Mouse (Mus musculus) limb, embryonic 11.5 days (tissue): ENCODE data around the gene Srcin1. TPM values are rescaled to one million over a fixed set of nuclear protein-coding genes. Genes with fewer than 3 reads are reported as not detected.
A peak's percentile ranks its signal among the peaks of the same experiment; 100 is the strongest.

Experiments used
- ATAC-seq: fragments of 200-750 bp; cut with Nextera tagmentation; 2 replicates; pipeline ENCODE4 v1.8.0; 2017; ENCODE audit warnings: low read depth; ENCODE audit not compliant: insufficient number of reproducible peaks, low FRiP score, low TSS enrichment
- DNase-seq: peaks from one replicate; pipeline ENCODE4 v3.0.0-alpha.2; 2015; ENCODE audit warnings: low spot score
- H3K27ac ChIP-seq: fragments of 300-500 bp; sonication (generic); replicated peaks from 2 replicates; pipeline ENCODE4 v1.5.1; 2014; ENCODE audit warnings: low read depth, mild to moderate bottlenecking, low read length
- H3K27me3 ChIP-seq: fragments of 300-500 bp; sonication (generic); 2 replicates; pipeline ENCODE4 v1.6.1; 2014; ENCODE audit warnings: mild to moderate bottlenecking, low read length, mixed read lengths; ENCODE audit not compliant: control insufficient read depth, insufficient read depth
- H3K36me3 ChIP-seq: fragments of 300-500 bp; sonication (generic); 2 replicates; pipeline ENCODE4 v1.6.1; 2014; ENCODE audit warnings: mild to moderate bottlenecking, low read length, moderate library complexity, mixed read lengths; ENCODE audit not compliant: control insufficient read depth, insufficient read depth
- H3K4me1 ChIP-seq: fragments of 300-500 bp; sonication (generic); 2 replicates; pipeline ENCODE4 v1.6.1; 2014; ENCODE audit warnings: low read length, mixed read lengths; ENCODE audit not compliant: control insufficient read depth, insufficient read depth
- H3K4me2 ChIP-seq: fragments of 300-500 bp; sonication (generic); 2 replicates; pipeline ENCODE4 v1.6.1; 2014; ENCODE audit warnings: low read depth, mild to moderate bottlenecking, moderate library complexity; ENCODE audit not compliant: severe bottlenecking
- H3K4me3 ChIP-seq: fragments of 300-500 bp; sonication (generic); 2 replicates; pipeline ENCODE4 v1.5.1; 2014; ENCODE audit warnings: low read depth, low read length
- H3K9ac ChIP-seq: fragments of 300-500 bp; sonication (generic); 2 replicates; pipeline ENCODE4 v1.6.1; 2014; ENCODE audit warnings: mild to moderate bottlenecking, low read length
- H3K9me3 ChIP-seq: fragments of 300-500 bp; sonication (generic); 2 replicates; pipeline ENCODE4 v1.6.1; 2016; ENCODE audit warnings: low read length; ENCODE audit not compliant: control insufficient read depth
- WGBS: fragments of 180-500 bp; shearing (Covaris S2); extraction: QIAGEN DNeasy Blood & Tissue Kit; methylation state at CpG from one replicate; pipeline ENCODE4 v1.1.7; 2014; 5-methylcytosine and 5-hydroxymethylcytosine counted together
- polyA plus RNA-seq: library from polyadenylated mRNA; unstranded; fragments of >200 nt; fragmentation: Nextera tagmentation; extraction: Ambion mirVana; gene quantifications from 2 replicates; pipeline ENCODE4 v1.2.1, GENCODE M21; 2014

Gene Srcin1
- polyA plus RNA-seq, 1 experiment from 2014 or later = 0.28 TPM

DNA sequence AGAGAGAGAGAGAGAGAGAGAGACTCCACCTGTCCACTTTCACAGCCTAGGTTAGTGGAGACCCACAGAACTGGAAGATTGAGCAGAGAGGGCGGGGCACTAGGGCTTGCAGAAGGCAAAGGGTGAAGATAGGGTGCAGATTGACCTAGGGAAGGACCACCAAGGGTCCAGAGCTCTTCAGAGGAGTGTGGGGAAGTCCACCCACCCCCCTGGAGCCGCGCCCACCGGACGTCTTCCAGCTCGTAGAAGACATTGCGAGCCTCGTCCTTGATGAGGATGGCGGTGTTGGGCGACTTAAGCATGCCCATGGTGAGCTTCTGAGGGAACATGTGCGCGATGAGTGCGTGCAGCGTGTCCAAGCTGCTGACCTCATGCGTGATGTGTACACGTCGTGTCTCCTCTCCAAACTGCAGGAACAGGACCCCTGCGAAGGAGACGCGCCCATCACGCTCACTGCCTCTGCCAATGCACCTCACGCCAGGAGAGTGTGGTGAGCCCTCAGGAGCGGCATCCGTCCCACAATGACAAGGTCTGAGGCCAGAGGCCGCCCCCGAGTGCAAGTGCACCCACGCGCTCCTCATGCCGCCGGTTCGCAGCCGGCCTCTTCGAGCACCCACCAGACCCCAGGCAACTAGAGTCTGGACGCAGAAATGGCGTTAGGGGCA lies 39.8 kb downstream of the Srcin1 start:
- H3K9me3 ChIP-seq = no peaks in the 10 kb centered on the region; the same call in 1 of the 2 replicates
- 10% methylated on average over 35 of the region's 35 CpGs for WGBS
- no peak overlapping the region for H3K27ac ChIP-seq
- H3K4me2 ChIP-seq = peak overlapping the region; percentile 88
- DNase-seq (no peak), ATAC-seq (no peak)
- H3K27me3 ChIP-seq = peaks cover 63% of the 10 kb centered on the region
- H3K36me3 ChIP-seq = no peaks in the 10 kb centered on the region
- peaks cover 20% of the 10 kb centered on the region for H3K4me1 ChIP-seq
- peak overlapping the region; percentile 34 for H3K4me3 ChIP-seq
- no peak overlapping the region for H3K9ac ChIP-seq

DNA sequence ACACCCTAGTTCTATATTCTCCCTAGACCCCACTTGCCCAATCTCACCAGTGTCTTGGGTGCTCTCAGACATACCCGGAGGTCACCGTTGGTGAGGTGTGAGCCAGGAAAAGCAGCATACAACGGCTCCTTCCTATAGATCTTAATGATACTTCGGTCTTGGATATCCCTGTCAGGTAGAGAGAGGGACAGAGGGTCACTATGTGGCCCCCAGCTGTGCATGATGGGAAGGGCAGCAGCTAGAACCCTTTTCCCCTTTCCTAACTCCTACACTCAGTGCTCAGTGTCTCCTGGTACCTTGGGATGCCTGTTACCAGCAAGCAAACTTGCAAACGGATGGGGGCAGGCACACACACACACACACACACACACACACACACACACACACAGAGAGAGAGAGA lies 40.3 kb downstream of the Srcin1 start:
- H3K9me3 ChIP-seq = no peaks in the 10 kb centered on the region; the same call in 1 of the 2 replicates
- H3K36me3 ChIP-seq = no peaks in the 10 kb centered on the region
- no peak overlapping the region for H3K9ac ChIP-seq
- DNase-seq (no peak), ATAC-seq (no peak)
- WGBS = 47% methylated on average over 5 of the region's 5 CpGs
- peaks cover 62% of the 10 kb centered on the region for H3K27me3 ChIP-seq
- H3K4me3 ChIP-seq = no peak overlapping the region
- no peak overlapping the region for H3K27ac ChIP-seq
- no peak overlapping the region for H3K4me2 ChIP-seq
- peaks cover 20% of the 10 kb centered on the region for H3K4me1 ChIP-seq

DNA sequence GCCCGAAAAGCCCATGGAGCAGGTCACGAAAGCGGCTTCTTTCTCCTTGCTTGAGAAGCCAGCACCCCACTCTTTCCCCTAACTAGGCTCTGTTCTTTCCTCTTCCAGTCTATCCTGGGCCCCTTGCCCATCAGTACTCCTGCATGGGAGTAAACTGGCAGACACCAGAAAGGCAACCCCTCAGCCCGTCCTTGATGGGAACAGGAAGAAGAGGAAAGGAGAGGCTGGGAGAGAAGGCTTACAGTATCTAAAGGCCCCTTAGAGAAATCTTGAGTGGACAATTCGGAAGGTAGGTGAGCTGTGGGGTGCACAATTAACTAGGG lies 40.7 kb downstream of the Srcin1 start:
- Histone ChIP-seq H3K4me1 (peaks cover 20% of the 10 kb centered on the region), H3K9ac (no peak overlapping the region), H3K4me2 (no peak overlapping the region), H3K36me3 (no peaks in the 10 kb centered on the region), H3K27ac (no peak overlapping the region), H3K27me3 (peaks cover 61% of the 10 kb centered on the region), H3K9me3 (no peaks in the 10 kb centered on the region; the same call in 1 of the 2 replicates), H3K4me3 (peak overlapping the region; percentile 20; the same call in 1 of the 2 replicates)
- ATAC-seq = no peak
- 27% methylated on average over 5 of the region's 5 CpGs for WGBS
- DNase-seq = no peak

DNA sequence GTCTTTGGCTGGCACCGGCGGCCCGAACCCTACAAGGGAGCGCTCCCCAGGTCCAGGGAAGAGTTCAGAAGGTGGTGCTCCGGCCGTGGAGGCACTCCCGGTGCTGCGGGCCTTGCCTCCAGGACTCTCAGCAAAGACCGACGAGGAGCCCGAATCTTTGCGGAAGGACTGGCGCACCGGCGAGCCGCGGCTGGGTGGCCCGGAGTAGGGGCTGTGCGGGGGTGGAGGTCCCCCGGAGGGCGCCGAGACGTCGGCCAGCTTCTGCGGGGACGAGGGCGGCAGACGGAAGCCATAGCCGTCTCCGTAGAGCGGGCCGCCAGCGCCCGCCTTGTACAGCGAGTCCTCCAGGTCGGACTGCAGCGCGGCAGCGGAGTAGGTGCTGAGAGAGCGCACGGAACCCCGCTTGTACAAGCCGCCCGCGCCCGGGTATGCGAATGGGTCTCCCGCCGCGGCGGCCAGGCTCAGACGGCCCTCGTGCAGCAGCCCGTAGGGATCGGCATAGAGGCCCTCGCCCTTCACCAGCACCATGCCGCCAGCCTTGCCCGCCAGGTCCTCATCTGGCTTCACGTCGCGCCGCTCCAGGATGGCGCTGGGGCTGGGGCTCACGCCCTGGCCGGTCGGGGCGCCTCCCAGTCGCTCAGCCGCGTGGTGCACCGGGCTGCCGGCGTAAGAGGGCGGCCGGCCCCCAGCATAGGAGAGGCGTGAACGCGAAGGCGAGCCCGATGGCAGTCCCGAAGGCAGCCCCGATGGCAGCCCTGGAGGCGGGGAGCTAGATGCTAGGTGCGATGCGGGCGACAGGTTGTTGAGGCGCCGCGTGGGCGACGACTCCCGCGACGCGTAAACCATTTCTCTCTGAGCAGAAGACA lies 41.3 kb downstream of the Srcin1 start:
- peak; percentile 59 for DNase-seq
- H3K27ac ChIP-seq = no peak overlapping the region
- peaks cover 20% of the 10 kb centered on the region for H3K4me1 ChIP-seq
- ATAC-seq = no peak
- H3K4me3 ChIP-seq = peak overlapping the region; percentile 20
- no peaks in the 10 kb centered on the region for H3K36me3 ChIP-seq
- no peak overlapping the region for H3K9ac ChIP-seq
- H3K9me3 ChIP-seq = no peaks in the 10 kb centered on the region; the same call in 1 of the 2 replicates
- peaks cover 61% of the 10 kb centered on the region for H3K27me3 ChIP-seq
- WGBS = 2% methylated on average over 87 of the region's 95 CpGs
- H3K4me2 ChIP-seq = peak overlapping the region; percentile 39

DNA sequence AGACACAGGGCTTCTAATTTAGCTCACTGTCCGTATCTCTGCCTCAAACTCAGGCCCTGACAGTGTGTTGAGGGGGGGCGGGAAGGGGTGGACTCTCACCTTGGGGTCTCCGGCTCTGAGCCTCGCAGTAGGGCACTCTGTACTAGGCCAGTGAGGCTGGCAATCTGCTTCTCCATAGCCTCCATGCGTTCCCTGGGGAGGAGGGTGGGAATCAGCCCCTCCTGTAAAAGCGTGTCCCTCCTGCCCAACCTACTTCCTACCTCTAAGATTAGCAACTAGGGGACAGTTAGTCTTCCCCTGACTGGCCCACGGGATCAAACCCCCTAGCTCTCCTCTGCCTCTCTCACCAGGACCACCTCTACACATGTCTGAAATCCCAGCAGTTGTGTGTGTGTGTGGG lies 42.3 kb downstream of the Srcin1 start:
- 22% methylated on average over 7 of the region's 7 CpGs for WGBS
- Histone ChIP-seq H3K4me2 (no peak overlapping the region), H3K4me3 (no peak overlapping the region), H3K36me3 (no peaks in the 10 kb centered on the region), H3K9me3 (no peaks in the 10 kb centered on the region; the same call in 1 of the 2 replicates), H3K27ac (no peak overlapping the region), H3K9ac (no peak overlapping the region), H3K4me1 (peaks cover 20% of the 10 kb centered on the region), H3K27me3 (peaks cover 61% of the 10 kb centered on the region)
- DNase-seq (no peak), ATAC-seq (no peak)

DNA sequence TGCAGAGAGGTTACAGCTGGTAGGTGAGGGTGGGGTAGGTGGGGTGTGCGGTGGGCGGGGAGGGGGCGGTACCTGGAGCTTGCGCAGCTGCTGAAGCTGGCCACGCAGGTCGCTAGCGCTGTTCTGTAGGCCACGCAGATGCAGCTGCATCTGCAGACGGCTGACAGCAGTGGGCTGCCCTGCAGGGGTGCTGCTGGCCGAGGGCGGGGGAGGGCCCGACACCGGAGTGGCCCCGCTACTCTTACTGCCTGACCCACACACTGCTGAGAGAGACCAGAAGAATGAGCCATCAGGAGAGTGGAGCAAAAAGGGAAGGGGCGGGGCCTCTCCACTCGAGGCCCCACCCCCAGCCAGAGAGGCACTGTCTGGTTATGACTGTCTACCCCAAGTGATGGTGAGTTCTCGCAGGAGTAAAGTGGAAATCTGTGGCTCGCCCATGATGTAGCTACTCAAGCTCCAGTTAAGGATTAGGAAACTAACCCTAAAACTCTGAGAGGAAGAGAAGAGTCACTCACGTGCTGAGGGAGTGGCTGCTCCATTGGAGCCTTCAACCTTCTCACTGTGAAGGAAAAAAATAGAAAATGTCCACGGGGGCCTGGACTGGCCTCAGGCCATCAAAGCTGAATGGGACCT lies 42.9 kb downstream of the Srcin1 start:
- Histone ChIP-seq H3K36me3 (no peaks in the 10 kb centered on the region), H3K4me2 (peak overlapping the region; percentile 46), H3K4me3 (peak overlapping the region; percentile 22), H3K27ac (no peak overlapping the region), H3K4me1 (peaks cover 20% of the 10 kb centered on the region), H3K9ac (no peak overlapping the region), H3K9me3 (no peaks in the 10 kb centered on the region; the same call in 1 of the 2 replicates), H3K27me3 (peaks cover 61% of the 10 kb centered on the region)
- ATAC-seq (no peak), DNase-seq (peak; percentile 45)
- 3% methylated on average over 20 of the region's 20 CpGs for WGBS

DNA sequence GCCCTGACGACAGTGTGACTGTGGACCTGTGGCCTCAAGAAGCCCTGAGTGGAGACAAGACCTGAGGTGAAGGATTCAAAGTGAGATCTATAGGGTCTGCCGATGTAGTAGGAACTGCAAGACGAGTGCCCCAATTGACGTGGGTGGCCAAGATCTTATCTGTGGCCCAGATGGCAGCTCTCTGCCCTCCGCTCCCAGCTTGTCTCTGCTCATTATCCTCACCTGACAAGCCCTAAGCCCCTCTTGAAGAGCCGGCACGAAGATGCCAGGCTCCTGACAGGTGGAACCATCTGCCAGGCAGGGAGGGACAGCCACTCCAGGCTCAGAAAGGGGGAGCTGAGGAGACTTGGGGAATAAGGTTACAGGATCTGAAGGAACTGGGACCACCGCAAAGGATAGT lies 43.6 kb downstream of the Srcin1 start:
- peaks cover 20% of the 10 kb centered on the region for H3K4me1 ChIP-seq
- peak overlapping the region; percentile 68; the same call in 1 of the 2 replicates for H3K4me2 ChIP-seq
- ATAC-seq (no peak), DNase-seq (no peak)
- H3K27ac ChIP-seq = no peak overlapping the region
- peaks cover 54% of the 10 kb centered on the region for H3K27me3 ChIP-seq
- WGBS = 19% methylated on average over 8 of the region's 8 CpGs
- H3K36me3 ChIP-seq = no peaks in the 10 kb centered on the region
- no peaks in the 10 kb centered on the region; the same call in 1 of the 2 replicates for H3K9me3 ChIP-seq
- H3K9ac ChIP-seq = no peak overlapping the region
- no peak overlapping the region for H3K4me3 ChIP-seq
